Mouse (Mus musculus) midbrain, embryonic 16.5 days (tissue): ENCODE measurements around the gene Cntn6. TPM values are rescaled to one million over a fixed set of nuclear protein-coding genes. Genes with fewer than 3 reads are reported as not detected.

Experiments used
- ATAC-seq: fragments of 200-750 bp; cut with Nextera tagmentation; 2 replicates; pipeline ENCODE4 v1.8.0; 2017; ENCODE audit warnings: moderate TSS enrichment
- H3K27ac ChIP-seq: fragments of 300-500 bp; sonication (generic); 2 replicates; pipeline ENCODE4 v1.5.1; 2014; ENCODE audit warnings: mild to moderate bottlenecking, low read length, mixed read lengths
- H3K27me3 ChIP-seq: fragments of 300-500 bp; sonication (generic); 2 replicates; pipeline ENCODE4 v1.6.1; 2014; ENCODE audit warnings: low read depth, low read length, mixed read lengths; ENCODE audit not compliant: control insufficient read depth, insufficient read depth
- H3K36me3 ChIP-seq: fragments of 300-500 bp; sonication (generic); 2 replicates; pipeline ENCODE4 v1.6.1; 2014; ENCODE audit warnings: mild to moderate bottlenecking, low read length, moderate library complexity, mixed read lengths; ENCODE audit not compliant: control insufficient read depth, insufficient read depth
- H3K4me1 ChIP-seq: fragments of 300-500 bp; sonication (generic); 2 replicates; pipeline ENCODE4 v1.6.1; 2014; ENCODE audit warnings: mild to moderate bottlenecking, low read length, mixed read lengths; ENCODE audit not compliant: control insufficient read depth, insufficient read depth
- H3K4me2 ChIP-seq: fragments of 300-500 bp; sonication (generic); 2 replicates; pipeline ENCODE4 v1.6.1; 2014; ENCODE audit warnings: mild to moderate bottlenecking, low read length, mixed read lengths
- H3K4me3 ChIP-seq: fragments of 300-500 bp; sonication (generic); 2 replicates; pipeline ENCODE4 v1.5.1; 2014; ENCODE audit warnings: low read depth, mild to moderate bottlenecking, low read length, moderate library complexity, mixed read lengths
- H3K9ac ChIP-seq: fragments of 300-500 bp; sonication (generic); 2 replicates; pipeline ENCODE4 v1.6.1; 2014; ENCODE audit warnings: low read depth, low read length, mixed read lengths
- H3K9me3 ChIP-seq: fragments of 300-500 bp; sonication (generic); replicated peaks from 2 replicates; pipeline ENCODE4 v1.6.1; 2014; ENCODE audit warnings: mild to moderate bottlenecking, low read length, mixed read lengths; ENCODE audit not compliant: control insufficient read depth, poor library complexity, severe bottlenecking
- WGBS: fragments of 180-500 bp; shearing (Covaris S2); extraction: QIAGEN DNeasy Blood & Tissue Kit; methylation state at CpG from one replicate; pipeline ENCODE4 v1.1.7; 2014; 5-methylcytosine and 5-hydroxymethylcytosine counted together
- polyA plus RNA-seq: library from polyadenylated mRNA; unstranded; fragments of >200 nt; fragmentation: Nextera tagmentation; extraction: Ambion mirVana; gene quantifications from 2 replicates; pipeline ENCODE4 v1.2.1, GENCODE M21; 2015

The Cntn6 gene
- polyA plus RNA-seq, 1 experiment from 2014 or later = 18.1 TPM

DNA sequence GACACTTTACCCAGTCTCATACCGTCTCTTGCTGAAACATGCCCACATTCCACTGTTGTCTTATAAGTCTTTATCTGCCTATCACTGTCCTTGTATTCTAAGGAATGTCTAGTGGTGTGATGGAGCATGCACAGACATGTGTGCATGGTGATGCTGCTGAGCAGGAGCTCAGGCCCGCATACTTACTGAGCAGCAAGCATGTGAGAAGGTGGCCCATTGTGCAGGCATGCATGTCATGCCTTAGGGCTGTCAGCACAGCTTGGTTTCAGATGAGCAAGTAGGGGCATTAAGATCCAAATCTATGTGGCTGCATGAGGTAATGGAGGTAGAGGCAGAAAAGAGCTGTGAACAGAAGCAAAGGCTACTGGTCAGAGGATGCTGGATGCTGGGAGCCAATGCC is 323.0 kb downstream of the Cntn6 start:
- WGBS = 96% methylated on average over 2 of the region's 2 CpGs
- Histone ChIP-seq H3K9me3 (no peaks in the 10 kb centered on the region), H3K9ac (no peak overlapping the region), H3K4me2 (no peak overlapping the region), H3K4me3 (no peak overlapping the region), H3K27ac (no peak overlapping the region), H3K27me3 (no peaks in the 10 kb centered on the region), H3K4me1 (no peaks in the 10 kb centered on the region), H3K36me3 (no peaks in the 10 kb centered on the region)
- ATAC-seq = no peak

DNA sequence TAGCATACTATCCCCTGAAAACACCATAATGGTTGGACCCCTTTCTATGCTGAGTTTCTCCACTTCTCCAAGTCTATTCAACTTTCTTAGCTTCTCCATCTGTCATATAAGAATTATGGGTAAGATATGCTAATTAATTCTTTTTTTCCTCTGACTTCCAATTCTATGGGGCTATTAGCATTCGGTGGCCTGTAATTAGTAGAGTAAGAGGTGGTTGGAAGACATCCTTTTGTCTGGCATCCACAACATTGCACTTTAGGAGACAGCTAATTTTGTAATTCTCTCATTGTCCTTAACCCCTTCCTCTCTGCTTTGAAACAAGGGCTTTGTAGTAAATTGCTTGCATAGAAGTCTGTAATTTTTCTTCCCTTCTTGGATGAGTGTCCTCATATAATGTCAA is 387.1 kb downstream of the Cntn6 start:
- Histone ChIP-seq H3K4me2 (no peak overlapping the region), H3K4me1 (no peaks in the 10 kb centered on the region), H3K27me3 (no peaks in the 10 kb centered on the region), H3K36me3 (no peaks in the 10 kb centered on the region), H3K9me3 (no peaks in the 10 kb centered on the region), H3K4me3 (no peak overlapping the region), H3K9ac (no peak overlapping the region), H3K27ac (no peak overlapping the region)
- ATAC-seq = no peak
- WGBS = 50% methylated on average over 1 of the region's 1 CpGs

DNA sequence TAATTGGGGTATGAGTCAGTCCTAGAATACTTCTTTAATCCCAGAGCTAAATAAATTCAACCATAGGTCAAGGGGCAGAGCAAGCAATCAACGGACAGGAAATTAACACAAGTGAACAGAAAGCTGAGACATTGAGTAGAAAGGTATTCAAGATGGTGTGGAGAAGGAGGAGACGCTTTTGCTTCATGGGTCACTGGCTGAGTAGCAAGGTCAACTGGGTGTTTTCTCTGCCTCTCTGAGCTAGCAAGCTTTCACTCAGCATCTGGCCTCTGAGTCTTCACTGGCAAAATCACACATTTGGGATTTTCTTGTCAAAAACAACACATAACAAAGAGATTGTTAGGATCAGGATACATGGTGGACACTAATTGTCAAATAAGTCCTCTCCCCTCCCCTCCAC is 391.4 kb downstream of the Cntn6 start:
- no peak overlapping the region for H3K9ac ChIP-seq

DNA sequence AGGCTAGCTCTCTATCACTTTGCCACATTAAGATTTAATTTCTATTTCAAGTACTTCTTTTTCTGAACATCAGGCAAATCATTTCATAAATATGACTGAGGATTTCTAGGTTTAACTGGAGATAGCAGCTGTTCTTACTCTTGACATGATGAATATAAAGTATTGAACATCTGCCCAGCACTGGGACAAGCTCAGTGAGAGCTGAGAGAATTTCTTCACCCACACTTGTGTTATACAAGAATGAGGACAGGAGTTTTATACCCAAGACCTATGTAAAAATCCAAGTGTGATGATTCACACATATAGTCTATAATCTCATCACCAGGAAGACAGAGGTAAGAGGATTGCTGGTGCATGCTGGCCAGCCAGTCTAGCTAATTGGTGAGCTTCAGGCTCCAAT is 393.2 kb downstream of the Cntn6 start:
- no peaks in the 10 kb centered on the region for H3K27me3 ChIP-seq
- H3K4me3 ChIP-seq = no peak overlapping the region
- H3K9me3 ChIP-seq = no peaks in the 10 kb centered on the region
- ATAC-seq = no peak
- H3K4me2 ChIP-seq = no peak overlapping the region
- H3K4me1 ChIP-seq = no peaks in the 10 kb centered on the region
- H3K36me3 ChIP-seq = no peaks in the 10 kb centered on the region
- no peak overlapping the region for H3K27ac ChIP-seq
- H3K9ac ChIP-seq = no peak overlapping the region

More for the DNA sequence above, 391.4 kb downstream of the Cntn6 start:
- Histone ChIP-seq H3K4me1 (no peaks in the 10 kb centered on the region), H3K9me3 (no peaks in the 10 kb centered on the region), H3K4me3 (no peak overlapping the region), H3K36me3 (no peaks in the 10 kb centered on the region), H3K27me3 (no peaks in the 10 kb centered on the region), H3K4me2 (no peak overlapping the region), H3K27ac (no peak overlapping the region)
- 20% methylated on average over 2 of the region's 2 CpGs for WGBS
- no peak for ATAC-seq

DNA sequence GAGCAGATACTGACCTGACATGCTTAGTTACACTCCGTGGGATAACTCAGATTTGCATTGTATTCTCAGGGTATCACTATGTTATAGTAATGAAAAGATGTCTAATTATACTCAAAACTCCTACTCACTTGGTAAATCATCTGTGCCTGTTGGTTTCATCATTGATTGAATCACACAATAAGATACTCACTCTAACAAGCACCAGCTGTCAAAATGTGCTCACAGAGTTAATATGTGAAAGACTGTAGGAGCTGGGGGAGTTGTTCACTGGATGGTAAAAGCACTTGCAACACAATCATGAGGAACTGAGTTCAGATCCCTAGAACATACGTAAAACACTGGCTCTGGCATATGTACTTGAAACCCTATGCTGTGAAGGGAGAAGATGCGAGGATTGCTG is 398.5 kb downstream of the Cntn6 start:
- no peak overlapping the region for H3K4me2 ChIP-seq
- H3K27ac ChIP-seq = no peak overlapping the region
- ATAC-seq = no peak
- H3K4me3 ChIP-seq = no peak overlapping the region
- 88% methylated on average over 3 of the region's 3 CpGs for WGBS
- no peaks in the 10 kb centered on the region for H3K27me3 ChIP-seq
- no peak overlapping the region for H3K9ac ChIP-seq
- no peaks in the 10 kb centered on the region for H3K9me3 ChIP-seq
- H3K36me3 ChIP-seq = no peaks in the 10 kb centered on the region
- no peaks in the 10 kb centered on the region for H3K4me1 ChIP-seq
